Mouse (Mus musculus) cerebellum, adult 2 months (tissue): ENCODE data around the gene Faxc.

Experiments
- CTCF ChIP-seq: fragments of 200-500 bp; IDR thresholded peaks from 2 replicates; pipeline ENCODE4 v1.5.1; 2011; ENCODE audit warnings: low read depth, mild to moderate bottlenecking, control low read depth, low read length, moderate library complexity, borderline replicate concordance; ENCODE audit not compliant: insufficient read depth
- POLR2A ChIP-seq: fragments of 200-500 bp; IDR thresholded peaks from 2 replicates; pipeline ENCODE4 v1.6.1; 2011; ENCODE audit warnings: low read length, control low read depth, borderline replicate concordance; ENCODE audit not compliant: insufficient read depth

- no peak for TF ChIP-seq CTCF
- TF ChIP-seq POLR2A: no peak
Measured at GRCm38 (mm10) chr4:21944672-21945071, 13.5 kb downstream of the Faxc start.
